Mouse (Mus musculus) G1E (cell line): ENCODE results near the gene Gm10961.

Experiments used
- CTCF ChIP-seq: IDR thresholded peaks from 2 replicates; pipeline ENCODE4 v1.5.1; 2012; ENCODE audit warnings: low read depth, low read length, inconsistent platforms, mixed read lengths
- GATA1 ChIP-seq: IDR thresholded peaks from 2 replicates; pipeline ENCODE4 v1.6.1; 2012; ENCODE audit warnings: borderline replicate concordance, low read length, inconsistent platforms, mixed read lengths

GRCm38 (mm10) chr3:107671509-107671908 is 40.4 kb downstream of the Gm10961 start:
- TF ChIP-seq CTCF (no peak), GATA1 (no peak)
